Mouse (Mus musculus): ENCODE measurements around the gene Liph. TPM values are rescaled to one million over a fixed set of nuclear protein-coding genes. Genes with fewer than 3 reads are reported as not detected.
"Not testable (repeated sequence)": the region's sequence is repeated elsewhere in the genome, so short reads cannot be mapped to it uniquely, and the experiment has no call there.

The Liph gene
- total and polyA plus RNA-seq, 2 experiments from 2014 or later: 0.47 to 0.74 TPM

GRCm38 (mm10) chr16:21965576-21965975, 29.9 kb downstream of the Liph start:
- Histone ChIP-seq H3K9ac (replicated peaks; ENCODE audit: low read length) (no peak overlapping the region), H3K4me3 (ENCODE audit: low read length) (no peak overlapping the region), H3K4me2 (ENCODE audit: low read depth, low read length) (no peak overlapping the region), H3K27ac (no peak overlapping the region), H3K36me3 (ENCODE audit: insufficient read depth, low read length) (no peaks in the 10 kb centered on the region), H3K4me1 (ENCODE audit: insufficient read depth, low read length) (no peaks in the 10 kb centered on the region), H3K9me3 (ENCODE audit: low read length) (no peaks in the 10 kb centered on the region), H3K27me3 (ENCODE audit: insufficient read depth, low read length) (no peaks in the 10 kb centered on the region)
- no peak for DNase-seq (ENCODE audit: low spot score)
- 88% methylated on average over 3 of the region's 3 CpGs for WGBS
- no peak for ATAC-seq
- no peak for TF ChIP-seq CTCF (IDR thresholded peaks at IDR 0.05; ENCODE audit: low read depth)

GRCm38 (mm10) chr16:21955591-21955990, 39.9 kb downstream of the Liph start:
- Histone ChIP-seq H3K4me3 (ENCODE audit: low read length) (no peak overlapping the region), H3K27ac (no peak overlapping the region), H3K27me3 (ENCODE audit: insufficient read depth, low read length) (no peaks in the 10 kb centered on the region), H3K9ac (replicated peaks; ENCODE audit: low read length) (no peak overlapping the region), H3K4me2 (ENCODE audit: low read depth, low read length) (no peak overlapping the region), H3K4me1 (ENCODE audit: insufficient read depth, low read length) (no peaks in the 10 kb centered on the region), H3K36me3 (ENCODE audit: insufficient read depth, low read length) (no peaks in the 10 kb centered on the region), H3K9me3 (ENCODE audit: low read length) (no peaks in the 10 kb centered on the region)
- no peak for DNase-seq (ENCODE audit: low spot score)
- no peak for TF ChIP-seq CTCF (IDR thresholded peaks at IDR 0.05; ENCODE audit: low read depth)
- 80% methylated on average over 12 of the region's 12 CpGs for WGBS
- ATAC-seq: no peak

GRCm38 (mm10) chr16:21946761-21947715, 48.4 kb downstream of the Liph start, which contains the start of gene Tmem41a:
Gene Tmem41a (minus strand): TSS chr16:21947552.
- ATAC-seq (peak; percentile 97), DNase-seq (ENCODE audit: low spot score) (peak; percentile 92)
- WGBS: under 1% methylated on average over 63 of the region's 63 CpGs
- Histone ChIP-seq H3K9me3 (ENCODE audit: low read length) (no peaks in the 10 kb centered on the region), H3K27ac (peak within 1 kb of the TSS; percentile 85), H3K9ac (replicated peaks; ENCODE audit: low read length) (peak within 1 kb of the TSS; percentile 68), H3K36me3 (ENCODE audit: insufficient read depth, low read length) (no peaks in the 10 kb centered on the region), H3K27me3 (ENCODE audit: insufficient read depth, low read length) (no peaks in the 10 kb centered on the region), H3K4me3 (ENCODE audit: low read length) (peak within 1 kb of the TSS; percentile 73), H3K4me1 (ENCODE audit: insufficient read depth, low read length) (0 out of 2 replicates have a peak, but pooled peaks cover 8% of the 10 kb centered on the region), H3K4me2 (ENCODE audit: low read depth, low read length) (peak within 1 kb of the TSS; percentile 71)
- peak; percentile 32 for TF ChIP-seq CTCF (IDR thresholded peaks at IDR 0.05; ENCODE audit: low read depth)

- H3K4me1 ChIP-seq (ENCODE audit: insufficient read depth, low read length): no peaks in the 10 kb centered on the region
- H3K27me3 ChIP-seq (ENCODE audit: insufficient read depth, low read length): no peaks in the 10 kb centered on the region
- no peak for DNase-seq (ENCODE audit: low spot score)
- ATAC-seq: no peak
- peaks cover 35% of the 10 kb centered on the region for H3K36me3 ChIP-seq (ENCODE audit: insufficient read depth, low read length)
- H3K4me3 ChIP-seq (ENCODE audit: low read length): no peak overlapping the region
- no peak overlapping the region for H3K9ac ChIP-seq (replicated peaks; ENCODE audit: low read length)
- H3K27ac ChIP-seq: no peak overlapping the region
- no peak for TF ChIP-seq CTCF (IDR thresholded peaks at IDR 0.05; ENCODE audit: low read depth)
- no peak overlapping the region for H3K4me2 ChIP-seq (ENCODE audit: low read depth, low read length)
- H3K9me3 ChIP-seq (ENCODE audit: low read length): no peaks in the 10 kb centered on the region; the same call in 1 of the 2 replicates
- WGBS: 85% methylated on average over 13 of the region's 13 CpGs
These were observed 67.0 kb downstream of the Liph start for GRCm38 (mm10) chr16:21928471-21928870.

- H3K4me3 ChIP-seq (ENCODE audit: low read length): no peak overlapping the region
- DNase-seq (ENCODE audit: low spot score) (no peak), ATAC-seq (no peak)
- H3K4me2 ChIP-seq (ENCODE audit: low read depth, low read length): no peak overlapping the region
- H3K9me3 ChIP-seq (ENCODE audit: low read length): no peaks in the 10 kb centered on the region
- WGBS: 66% methylated on average over 7 of the region's 7 CpGs
- no peak overlapping the region for H3K27ac ChIP-seq
- H3K4me1 ChIP-seq (ENCODE audit: insufficient read depth, low read length): no peaks in the 10 kb centered on the region
- no peak for TF ChIP-seq CTCF (IDR thresholded peaks at IDR 0.05; ENCODE audit: low read depth)
- H3K9ac ChIP-seq (replicated peaks; ENCODE audit: low read length): no peak overlapping the region
- peaks cover 22% of the 10 kb centered on the region; the same call in 1 of the 2 replicates for H3K36me3 ChIP-seq (ENCODE audit: insufficient read depth, low read length)
- H3K27me3 ChIP-seq (ENCODE audit: insufficient read depth, low read length): no peaks in the 10 kb centered on the region
These were observed 78.8 kb downstream of the Liph start for GRCm38 (mm10) chr16:21916681-21917080.

GRCm38 (mm10) chr16:21913347-21913746, 82.1 kb downstream of the Liph start:
- DNase-seq (ENCODE audit: low spot score) (peak; percentile 17), ATAC-seq (0 out of 2 replicates have a peak, but pooled peaks have one; percentile 35)
- Histone ChIP-seq H3K27ac (no peak overlapping the region), H3K36me3 (ENCODE audit: insufficient read depth, low read length) (peaks cover 15% of the 10 kb centered on the region; the same call in 1 of the 2 replicates), H3K4me3 (ENCODE audit: low read length) (no peak overlapping the region), H3K9ac (replicated peaks; ENCODE audit: low read length) (no peak overlapping the region), H3K4me2 (ENCODE audit: low read depth, low read length) (no peak overlapping the region), H3K9me3 (ENCODE audit: low read length) (no peaks in the 10 kb centered on the region), H3K4me1 (ENCODE audit: insufficient read depth, low read length) (no peaks in the 10 kb centered on the region), H3K27me3 (ENCODE audit: insufficient read depth, low read length) (no peaks in the 10 kb centered on the region)
- 85% methylated on average over 6 of the region's 6 CpGs for WGBS
- no peak for TF ChIP-seq CTCF (IDR thresholded peaks at IDR 0.05; ENCODE audit: low read depth)

GRCm38 (mm10) chr16:21908906-21909305, 86.6 kb downstream of the Liph start:
- H3K4me3 ChIP-seq (ENCODE audit: low read length); H3K4me1 ChIP-seq (ENCODE audit: insufficient read depth, low read length): not testable (repeated sequence)
- 37% methylated on average over 6 of the region's 8 CpGs for WGBS

More at GRCm38 (mm10) chr16:21908906-21909305, 86.6 kb downstream of the Liph start:
- H3K9ac ChIP-seq (replicated peaks; ENCODE audit: low read length); DNase-seq (ENCODE audit: low spot score); H3K27ac ChIP-seq; ATAC-seq; H3K4me2 ChIP-seq (ENCODE audit: low read depth, low read length); H3K9me3 ChIP-seq (ENCODE audit: low read length); H3K27me3 ChIP-seq (ENCODE audit: insufficient read depth, low read length): not testable (repeated sequence)
- H3K36me3 ChIP-seq (ENCODE audit: insufficient read depth, low read length): peaks cover 20% of the 10 kb centered on the region

Measured in hindbrain, postnatal 0 days (tissue).